Mouse (Mus musculus): ENCODE data around the gene Tomm5.

The Tomm5 gene

GRCm38 (mm10) chr4:45107601-45108277 lies at the start of gene Tomm5:
Gene Tomm5 (minus strand): TSS chr4:45108114.
- CTCF ChIA-PET, result interaction anchor here (0.5 to 1.6 kb wide), 11 partner anchors 9 to 507 kb away, joined by 3 to 9 read pairs (median 3); partner anchors contain the start of genes Frmpd1 (in 1 of the 4) and Zbtb5 (in 1 of the 4)

GRCm38 (mm10) chr4:45156433-45156832 lies 48.5 kb upstream of the Tomm5 start:
- ChIA-PET CTCF (no interaction called here), POLR2A (no interaction called here)

More at GRCm38 (mm10) chr4:45107601-45108277, at the start of gene Tomm5:
- POLR2A ChIA-PET, result interaction anchor here in 3 of 4 experiments (0.6 to 3.8 kb wide), 58 partner anchors 8 to 1529 kb away, joined by 3 to 39 read pairs (median 4); partner anchors contain the start of genes Zbtb5 (in 3 of the 3), Fbxo10 (in 2 of the 3), Frmpd1 (in 2 of the 3) and Polr1e (in 2 of the 3)

- ChIA-PET CTCF (no interaction called here), POLR2A (interaction anchor here in 3 of 4 experiments (0.8 to 1.9 kb wide), 4 partner anchors 9 to 58 kb away, joined by 3 to 5 read pairs (median 4); no protein-coding TSS in a partner anchor)
These were observed 35.1 kb upstream of the Tomm5 start for GRCm38 (mm10) chr4:45143005-45143404.

DNA sequence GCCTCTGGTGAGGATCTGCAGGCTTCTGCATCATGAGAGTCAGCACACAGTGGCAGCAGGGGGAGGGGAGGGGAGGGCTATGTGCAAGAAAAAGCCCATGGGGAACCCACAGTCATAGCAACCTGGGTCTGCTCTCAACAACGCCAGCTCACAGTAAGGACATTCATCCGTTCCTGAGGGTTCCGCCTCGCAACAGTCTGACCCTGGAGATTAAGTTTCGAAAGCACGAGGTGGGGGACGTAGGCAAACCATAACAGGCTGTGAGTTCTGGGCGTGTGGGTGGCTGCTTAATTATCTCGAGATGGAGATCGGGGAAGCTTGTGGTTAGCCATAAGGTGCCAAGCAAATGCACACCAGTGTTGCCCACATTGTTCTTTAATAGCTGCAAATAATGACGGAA lies 34.5 kb upstream of the Tomm5 start:
- CTCF ChIA-PET, result interaction anchor here in 1 of 4 experiments (0.6 kb wide), 1 partner anchor 797 kb away, joined by 4 read pairs; no protein-coding TSS in a partner anchor
- POLR2A ChIA-PET, result interaction anchor here in 2 of 4 experiments (1.5 to 1.9 kb wide), 3 partner anchors 10 to 57 kb away, joined by 3 to 4 read pairs (median 4); no protein-coding TSS in a partner anchor

DNA sequence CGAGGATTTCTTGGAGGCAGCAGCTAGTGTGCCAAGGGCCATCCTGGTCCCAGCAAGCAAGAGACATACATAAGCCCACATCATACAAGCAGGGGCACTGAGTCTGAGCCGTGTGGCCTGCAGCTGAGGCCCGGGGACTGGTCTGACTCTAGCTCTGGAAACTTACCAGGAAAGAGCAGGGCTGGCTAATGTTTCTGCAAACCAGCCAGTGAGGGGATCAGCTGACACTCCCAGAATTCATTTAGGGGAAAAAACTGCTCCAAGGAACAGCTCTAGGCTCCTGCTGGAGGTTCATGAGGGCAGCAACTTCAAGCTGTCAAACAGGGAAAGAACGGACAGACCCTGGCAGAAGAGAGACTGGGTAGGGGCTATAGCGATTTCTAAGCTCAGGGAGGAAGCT lies 33.9 kb upstream of the Tomm5 start:
- CTCF ChIA-PET, result no interaction called here
- POLR2A ChIA-PET, result interaction anchor here in 2 of 4 experiments (1.5 to 1.9 kb wide), 2 partner anchors 35 to 57 kb away, joined by 3 to 4 read pairs; no protein-coding TSS in a partner anchor

- ChIA-PET POLR2A (no interaction called here), CTCF (interaction anchor here in 1 of 4 experiments (0.6 kb wide), 1 partner anchor 163 kb away, joined by 3 read pairs; no protein-coding TSS in a partner anchor)
These were observed 29.7 kb upstream of the Tomm5 start for GRCm38 (mm10) chr4:45137636-45138035.

GRCm38 (mm10) chr4:45134471-45134870 lies 26.6 kb upstream of the Tomm5 start:
- ChIA-PET POLR2A (interaction anchor here in 2 of 4 experiments (0.5 to 0.6 kb wide), 2 partner anchors 125 to 284 kb away, joined by 3 read pairs; no protein-coding TSS in a partner anchor), CTCF (no interaction called here)

DNA sequence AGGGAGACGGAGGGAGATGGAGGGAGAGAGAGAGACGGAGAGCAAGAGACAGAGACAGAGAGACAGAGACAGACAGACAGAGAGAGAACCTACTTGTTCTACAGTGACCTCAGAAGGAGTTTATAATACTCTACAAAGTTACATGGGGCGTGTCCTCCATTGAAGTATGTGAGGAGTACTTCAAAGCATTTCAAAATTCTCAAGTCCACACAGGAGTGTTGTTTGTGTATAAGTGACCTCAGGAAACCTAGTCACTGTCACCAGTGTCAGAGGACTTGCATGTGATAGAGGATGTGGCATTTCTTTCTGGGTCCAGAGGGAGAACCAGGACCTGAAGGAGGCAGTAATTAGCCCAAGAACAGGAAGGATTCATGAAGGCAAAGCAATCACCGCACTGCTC lies 23.1 kb upstream of the Tomm5 start:
- CTCF ChIA-PET, result interaction anchor here in 1 of 4 experiments (0.7 kb wide), 1 partner anchor 76 kb away, joined by 3 read pairs; no protein-coding TSS in a partner anchor
- POLR2A ChIA-PET, result no interaction called here

- CTCF ChIA-PET, result no interaction called here
- POLR2A ChIA-PET, result interaction anchor here in 2 of 4 experiments (1.0 to 1.5 kb wide), 2 partner anchors 13 to 14 kb away, joined by 3 to 6 read pairs; partner anchors contain the start of gene Tomm5 (in 1 of the 2)
These were observed 13.4 kb upstream of the Tomm5 start for GRCm38 (mm10) chr4:45121311-45121710.

DNA sequence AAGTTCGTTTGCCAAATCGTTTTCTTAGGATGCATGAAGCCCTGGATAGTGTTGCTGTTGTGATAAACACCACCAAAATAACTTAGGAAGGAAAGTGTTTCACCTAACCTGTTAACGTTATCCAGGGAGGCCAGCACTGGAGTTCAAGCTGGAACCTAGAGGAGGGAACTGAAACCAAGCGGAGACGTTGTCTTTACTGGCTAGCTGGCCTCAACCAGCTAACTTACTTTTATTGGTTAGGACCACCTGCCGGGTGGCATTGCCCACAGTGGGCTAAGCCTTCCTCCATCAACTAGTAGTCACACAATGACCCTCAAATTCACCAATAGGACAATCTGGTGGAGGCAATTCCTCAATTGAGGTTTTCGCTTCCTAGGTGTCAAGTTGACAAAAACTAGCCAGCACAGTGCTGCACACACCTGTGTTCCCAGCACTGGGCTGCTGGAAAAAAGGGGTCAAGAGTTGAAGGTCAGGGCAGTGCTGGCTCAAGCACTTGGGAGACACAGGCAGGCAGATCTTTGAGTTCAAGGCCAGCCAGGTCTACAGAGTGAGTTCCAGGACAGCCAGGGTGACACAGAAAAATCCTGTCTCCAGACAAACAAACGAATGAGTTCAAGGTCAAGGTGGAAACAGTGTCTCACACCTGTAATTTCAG lies 669 bp upstream of the Tomm5 start:
- ChIA-PET POLR2A (interaction anchor here in 3 of 4 experiments (0.6 to 3.8 kb wide), 30 partner anchors 9 to 662 kb away, joined by 3 to 39 read pairs (median 4); partner anchors contain the start of genes Frmpd1 (in 2 of the 3), Slc25a51 (in 2 of the 3), Zbtb5 (in 2 of the 3) and Fbxo10 (in 1 of the 3)), CTCF (interaction anchor here (0.6 to 1.6 kb wide), 8 partner anchors 76 to 442 kb away, joined by 3 to 9 read pairs (median 4); partner anchors contain the start of genes Frmpd1 (in 1 of the 4) and Zbtb5 (in 1 of the 4))

GRCm38 (mm10) chr4:45107066-45107465 lies 848 bp downstream of the Tomm5 start:
- CTCF ChIA-PET, result interaction anchor here in 3 of 4 experiments (0.9 to 1.6 kb wide), 12 partner anchors 10 to 441 kb away, joined by 3 to 8 read pairs (median 3); partner anchors contain the start of gene Frmpd1 (in 1 of the 3)
- POLR2A ChIA-PET, result interaction anchor here (0.6 to 3.8 kb wide), 59 partner anchors 8 to 1529 kb away, joined by 3 to 39 read pairs (median 4); partner anchors contain the start of genes Zbtb5 (in 3 of the 4), Fbxo10 (in 2 of the 4), Slc25a51 (in 2 of the 4) and Frmpd1 (in 1 of the 4)

DNA sequence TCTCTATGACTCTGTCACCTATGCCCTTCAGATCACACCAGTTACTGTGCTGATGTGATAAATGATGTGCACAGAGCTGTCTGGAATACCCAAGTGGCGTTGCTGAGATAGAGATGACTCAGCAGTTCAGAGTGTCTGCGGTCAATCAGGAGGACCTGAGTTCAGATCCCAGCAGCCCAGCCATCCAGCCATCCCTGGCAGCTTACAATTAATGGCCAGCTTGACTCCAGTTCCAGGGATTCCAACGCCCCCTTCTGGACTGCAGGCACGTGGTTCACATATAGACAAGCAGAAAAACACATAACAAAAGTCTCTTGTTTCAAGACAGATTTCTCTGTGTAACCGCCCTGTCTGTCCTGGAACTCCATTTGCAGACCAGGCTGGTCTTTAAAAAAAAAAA lies 1.5 kb downstream of the Tomm5 start:
- CTCF ChIA-PET, result interaction anchor here in 3 of 4 experiments (0.6 to 1.2 kb wide), 12 partner anchors 31 to 773 kb away, joined by 3 to 7 read pairs (median 4); partner anchors contain the start of gene Frmpd1 (in 1 of the 3)
- POLR2A ChIA-PET, result interaction anchor here (0.6 to 3.8 kb wide), 45 partner anchors 7 to 1528 kb away, joined by 3 to 39 read pairs (median 4); partner anchors contain the start of genes Slc25a51 (in 2 of the 4), Zbtb5 (in 2 of the 4), Fbxo10 (in 1 of the 4) and Frmpd1 (in 1 of the 4)

DNA sequence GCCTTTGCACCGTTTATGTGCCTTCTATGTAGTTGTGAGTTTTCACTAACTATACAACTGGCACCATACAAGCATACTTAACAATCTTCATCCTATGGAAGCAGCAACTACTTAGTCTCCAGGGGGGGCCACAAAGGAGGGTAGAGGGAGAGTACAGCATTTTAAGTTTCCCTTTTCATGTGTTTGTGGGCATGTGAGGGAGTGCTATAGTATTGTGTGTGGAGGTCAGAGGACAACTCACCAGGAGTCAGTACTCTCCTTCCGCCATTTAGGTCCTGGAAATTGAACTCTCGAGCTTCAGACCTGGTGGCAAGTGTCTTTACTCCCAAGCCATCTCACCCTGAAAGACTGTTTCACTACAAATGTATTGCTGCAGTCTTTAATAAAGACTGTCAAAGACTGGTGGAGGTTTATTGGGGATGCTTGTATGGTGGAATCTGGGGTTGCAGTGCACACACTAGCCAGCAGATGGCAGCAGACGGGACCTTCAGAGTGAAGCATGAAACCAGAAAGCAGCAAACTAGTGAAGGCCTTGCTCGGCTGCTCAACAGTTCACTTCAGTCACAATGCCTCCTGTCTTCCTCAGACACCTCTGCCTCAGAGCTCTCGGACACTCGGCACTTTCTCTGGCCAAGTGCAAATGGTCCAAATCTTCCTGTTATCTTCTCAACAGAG lies 10.6 kb downstream of the Tomm5 start:
- ChIA-PET POLR2A (interaction anchor here in 1 of 4 experiments (1.3 kb wide), 1 partner anchor 10 kb away, joined by 5 read pairs; the partner anchor contains the start of gene Tomm5), CTCF (interaction anchor here in 1 of 4 experiments (1.4 kb wide), 1 partner anchor 14 kb away, joined by 4 read pairs; no protein-coding TSS in a partner anchor)

DNA sequence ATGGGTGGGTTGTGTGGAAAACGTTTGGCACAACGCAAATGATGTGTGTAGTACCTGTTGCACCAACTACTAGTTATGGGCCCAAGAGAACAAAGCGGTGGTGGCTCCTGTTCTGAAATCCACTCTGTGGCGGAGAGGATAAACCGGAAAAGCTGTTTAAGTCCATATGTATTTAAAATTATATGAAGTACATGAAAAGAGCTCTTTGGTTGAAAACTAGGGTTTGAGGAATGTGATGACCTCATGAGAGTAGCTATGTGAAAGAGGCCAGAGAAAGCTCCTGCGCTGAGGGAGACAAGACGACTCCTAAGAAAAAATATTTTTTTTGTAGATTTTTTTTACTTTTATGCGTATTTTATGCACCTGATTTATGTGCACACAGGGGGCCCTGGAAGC lies 23.0 kb downstream of the Tomm5 start:
- ChIA-PET POLR2A (interaction anchor here in 3 of 4 experiments (0.5 to 4.3 kb wide), 18 partner anchors 11 to 1563 kb away, joined by 3 to 23 read pairs (median 6); partner anchors contain the start of genes Zbtb5 (in 3 of the 3), Tomm5 (in 2 of the 3) and Polr1e (in 1 of the 3)), CTCF (interaction anchor here in 3 of 4 experiments (0.6 to 1.2 kb wide), 5 partner anchors 11 to 112 kb away, joined by 3 to 4 read pairs (median 3); partner anchors contain the start of gene Grhpr (in 1 of the 3))

GRCm38 (mm10) chr4:45084021-45084894 lies 23.7 kb downstream of the Tomm5 start, which contains the start of gene Fbxo10:
Gene Fbxo10 (minus strand): TSS chr4:45084604.
- ChIA-PET POLR2A (interaction anchor here in 3 of 4 experiments (0.5 to 4.3 kb wide), 22 partner anchors 9 to 254 kb away, joined by 3 to 23 read pairs (median 6); partner anchors contain the start of genes Zbtb5 (in 3 of the 3), Polr1e (in 2 of the 3) and Tomm5 (in 2 of the 3)), CTCF (interaction anchor here in 3 of 4 experiments (0.6 to 1.2 kb wide), 5 partner anchors 12 to 111 kb away, joined by 3 to 4 read pairs (median 3); partner anchors contain the start of gene Grhpr (in 1 of the 3))

DNA sequence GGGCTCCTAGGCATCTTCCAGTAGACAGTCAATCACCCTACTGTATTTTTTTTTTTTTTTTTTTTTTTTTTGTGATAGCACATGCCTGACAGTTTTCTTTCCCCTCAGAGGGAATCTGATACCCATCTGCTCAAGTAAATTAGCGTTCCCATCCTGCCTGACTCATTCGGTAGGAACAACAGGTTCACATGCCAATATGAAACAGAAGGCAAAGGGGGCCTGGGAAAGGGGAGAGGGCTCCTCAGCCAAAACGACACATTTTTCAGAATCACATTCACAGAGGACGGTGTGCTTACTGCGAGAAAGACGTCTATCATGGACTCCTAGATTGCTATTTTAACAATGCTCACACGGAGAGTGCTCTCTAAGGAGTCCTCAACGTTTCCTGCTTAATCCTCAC lies 24.4 kb downstream of the Tomm5 start:
- CTCF ChIA-PET, result interaction anchor here in 3 of 4 experiments (0.7 to 1.5 kb wide), 5 partner anchors 13 to 660 kb away, joined by 3 to 7 read pairs (median 4); no protein-coding TSS in a partner anchor
- POLR2A ChIA-PET, result interaction anchor here (0.6 to 4.3 kb wide), 19 partner anchors 10 to 534 kb away, joined by 3 to 23 read pairs (median 7); partner anchors contain the start of genes Polr1e (in 2 of the 4), Tomm5 (in 2 of the 4) and Zbtb5 (in 2 of the 4)
